Mouse (Mus musculus) embryonic facial prominence, embryonic 11.5 days (tissue): ENCODE results near the gene Gm49353. TPM values are rescaled to one million over a fixed set of nuclear protein-coding genes. Genes with fewer than 3 reads are reported as not detected.

ENCODE experiments used
- ATAC-seq: fragments of 200-750 bp; cut with Nextera tagmentation; replicated peaks from 2 replicates; pipeline ENCODE4 v1.8.0; 2017; ENCODE audit warnings: low read depth; ENCODE audit not compliant: insufficient number of reproducible peaks, low FRiP score, low TSS enrichment
- DNase-seq: peaks from one replicate; pipeline ENCODE4 v3.0.0-alpha.2; 2015; ENCODE audit warnings: low spot score
- H3K27ac ChIP-seq: fragments of 300-500 bp; sonication (generic); replicated peaks from 2 replicates; pipeline ENCODE4 v1.5.1; 2014; ENCODE audit warnings: mild to moderate bottlenecking, low read depth, low read length, control low read depth
- H3K27me3 ChIP-seq: fragments of 300-500 bp; sonication (generic); 2 replicates; pipeline ENCODE4 v1.6.1; 2014; ENCODE audit warnings: mild to moderate bottlenecking, low read length, moderate library complexity, mixed read lengths; ENCODE audit not compliant: control insufficient read depth, insufficient read depth
- H3K36me3 ChIP-seq: fragments of 300-500 bp; sonication (generic); replicated peaks from 2 replicates; pipeline ENCODE4 v1.6.1; 2014; ENCODE audit warnings: low read depth, mild to moderate bottlenecking, low read length, moderate library complexity, mixed read lengths; ENCODE audit not compliant: control insufficient read depth, insufficient read depth
- H3K4me1 ChIP-seq: fragments of 300-500 bp; sonication (generic); 2 replicates; pipeline ENCODE4 v1.6.1; 2014; ENCODE audit warnings: low read length, mixed read lengths; ENCODE audit not compliant: control insufficient read depth, insufficient read depth
- H3K4me2 ChIP-seq: fragments of 300-500 bp; sonication (generic); 2 replicates; pipeline ENCODE4 v1.6.1; 2014; ENCODE audit warnings: low read depth, mild to moderate bottlenecking, control low read depth, low read length, moderate library complexity
- H3K4me3 ChIP-seq: fragments of 300-500 bp; sonication (generic); 2 replicates; pipeline ENCODE4 v1.5.1; 2014; ENCODE audit warnings: low read depth, low read length, control low read depth
- H3K9ac ChIP-seq: fragments of 300-500 bp; sonication (generic); replicated peaks from 2 replicates; pipeline ENCODE4 v1.6.1; 2014; ENCODE audit warnings: mild to moderate bottlenecking, control low read depth, low read length
- H3K9me3 ChIP-seq: fragments of 300-500 bp; sonication (generic); replicated peaks from 2 replicates; pipeline ENCODE4 v1.6.1; 2016; ENCODE audit warnings: mild to moderate bottlenecking, low read length, inconsistent platforms, mixed read lengths; ENCODE audit not compliant: control insufficient read depth
- WGBS: fragments of 180-500 bp; shearing (Covaris S2); extraction: QIAGEN DNeasy Blood & Tissue Kit; methylation state at CpG from one replicate; pipeline ENCODE4 v1.1.7; 2014; 5-methylcytosine and 5-hydroxymethylcytosine counted together
- polyA plus RNA-seq: library from polyadenylated mRNA; unstranded; fragments of >200 nt; fragmentation: Nextera tagmentation; extraction: Ambion mirVana; gene quantifications from 2 replicates; pipeline ENCODE4 v1.2.1, GENCODE M21; 2014

Gene Gm49353
- 1.1 TPM in 1 of 2 replicates, not detected in the other for polyA plus RNA-seq

DNA sequence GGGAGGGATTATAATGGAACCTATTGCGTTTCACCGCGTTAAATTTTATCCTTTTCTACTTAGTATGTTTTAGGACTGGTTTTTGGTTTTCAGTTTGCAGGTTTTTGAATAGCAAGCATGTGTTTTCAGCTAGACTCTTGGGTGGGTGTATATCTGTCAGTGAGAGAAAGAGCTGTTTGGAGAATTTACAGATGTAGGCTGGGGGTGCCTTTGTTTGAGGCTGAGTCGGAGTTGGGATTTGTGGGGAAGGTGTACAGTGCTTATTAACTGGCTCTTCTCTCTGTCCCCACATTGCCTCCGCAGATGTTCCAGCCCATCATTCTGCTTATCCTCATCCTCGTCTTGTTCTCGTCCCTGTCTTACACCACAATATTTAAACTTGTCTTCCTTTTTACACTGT is at the start of gene Gm49353:
Gm49353 (plus strand) TSS at position 313 of the 400 bp plus-strand sequence.
- DNase-seq = no peak
- no peaks in the 10 kb centered on the region for H3K4me1 ChIP-seq
- H3K27ac ChIP-seq = no peak within 1 kb of the TSS
- H3K27me3 ChIP-seq = no peaks in the 10 kb centered on the region
- no peak within 1 kb of the TSS for H3K9ac ChIP-seq
- H3K9me3 ChIP-seq = no peaks in the 10 kb centered on the region; the same call in 1 of the 2 replicates
- H3K4me3 ChIP-seq = no peak within 1 kb of the TSS
- no peak for ATAC-seq
- no peaks in the 10 kb centered on the region for H3K36me3 ChIP-seq
- H3K4me2 ChIP-seq = no peak within 1 kb of the TSS
- 92% methylated on average over 7 of the region's 7 CpGs for WGBS

GRCm38 (mm10) chr10:29155304-29155703 is 43.5 kb upstream of the Gm49353 start:
- Histone ChIP-seq H3K4me2 (no peak overlapping the region), H3K9ac (no peak overlapping the region), H3K36me3 (no peaks in the 10 kb centered on the region), H3K4me1 (no peaks in the 10 kb centered on the region), H3K27me3 (no peaks in the 10 kb centered on the region), H3K4me3 (no peak overlapping the region), H3K27ac (no peak overlapping the region), H3K9me3 (no peaks in the 10 kb centered on the region)
- 92% methylated on average over 3 of the region's 3 CpGs for WGBS
- DNase-seq (no peak), ATAC-seq (no peak)

GRCm38 (mm10) chr10:29161664-29162063 is 37.1 kb upstream of the Gm49353 start:
- Histone ChIP-seq H3K36me3 (no peaks in the 10 kb centered on the region), H3K4me3 (no peak overlapping the region), H3K27ac (no peak overlapping the region), H3K9me3 (no peaks in the 10 kb centered on the region), H3K9ac (no peak overlapping the region), H3K4me2 (no peak overlapping the region), H3K27me3 (no peaks in the 10 kb centered on the region), H3K4me1 (no peaks in the 10 kb centered on the region)
- no peak for ATAC-seq
- WGBS = 84% methylated on average over 2 of the region's 2 CpGs
- no peak for DNase-seq

DNA sequence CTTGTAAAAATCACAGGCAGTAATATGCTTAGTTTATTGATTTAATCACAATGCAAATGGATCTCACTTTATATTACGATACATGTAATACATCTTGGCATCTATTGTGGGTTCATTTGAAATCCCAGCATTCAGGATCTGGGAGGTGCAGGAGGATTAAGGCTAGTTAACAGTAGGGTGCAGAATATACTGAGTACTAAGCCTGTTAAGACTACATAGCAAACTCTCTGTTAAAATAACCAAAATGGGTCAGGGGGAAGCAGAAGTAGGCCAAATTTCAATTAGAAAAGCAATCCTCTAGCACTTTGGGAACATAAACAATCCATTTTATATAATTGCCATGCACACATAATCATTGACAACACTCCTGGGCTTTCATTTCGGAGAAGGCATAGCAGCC is 25.0 kb upstream of the Gm49353 start:
- H3K4me1 ChIP-seq = no peaks in the 10 kb centered on the region
- no peaks in the 10 kb centered on the region for H3K27me3 ChIP-seq
- no peak for ATAC-seq
- WGBS = 89% methylated on average over 2 of the region's 2 CpGs
- no peak overlapping the region for H3K27ac ChIP-seq
- H3K4me2 ChIP-seq = no peak overlapping the region
- no peak for DNase-seq
- no peaks in the 10 kb centered on the region for H3K9me3 ChIP-seq
- no peaks in the 10 kb centered on the region for H3K36me3 ChIP-seq
- no peak overlapping the region for H3K4me3 ChIP-seq
- no peak overlapping the region for H3K9ac ChIP-seq

DNA sequence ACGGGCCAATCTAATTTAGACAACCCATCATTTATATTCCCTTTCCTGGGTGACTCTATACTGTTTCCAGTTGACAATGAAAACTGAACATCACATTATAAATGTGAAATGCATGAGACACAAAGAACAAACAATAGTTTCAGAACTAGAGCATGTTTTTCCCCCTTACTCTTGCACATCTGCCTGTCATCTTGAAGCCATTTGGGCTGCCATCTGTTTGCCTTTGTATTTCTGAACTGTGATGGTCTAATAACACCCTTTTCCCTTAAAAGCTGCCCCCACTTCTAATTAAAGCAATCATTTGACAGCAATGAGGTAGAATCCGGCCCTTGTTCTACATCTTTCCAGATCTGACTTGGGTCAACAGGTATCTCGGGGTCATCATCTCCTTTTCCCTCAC is 23.1 kb upstream of the Gm49353 start:
- Histone ChIP-seq H3K9me3 (no peaks in the 10 kb centered on the region), H3K36me3 (no peaks in the 10 kb centered on the region), H3K27ac (no peak overlapping the region), H3K4me1 (no peaks in the 10 kb centered on the region), H3K27me3 (no peaks in the 10 kb centered on the region), H3K9ac (no peak overlapping the region), H3K4me3 (no peak overlapping the region), H3K4me2 (no peak overlapping the region)
- WGBS = 69% methylated on average over 3 of the region's 3 CpGs
- ATAC-seq (no peak), DNase-seq (peak; percentile 3)

- no peaks in the 10 kb centered on the region for H3K36me3 ChIP-seq
- no peak for ATAC-seq
- H3K4me3 ChIP-seq = no peak overlapping the region
- 86% methylated on average over 4 of the region's 4 CpGs for WGBS
- no peak for DNase-seq
- no peaks in the 10 kb centered on the region for H3K27me3 ChIP-seq
- H3K27ac ChIP-seq = no peak overlapping the region
- H3K9ac ChIP-seq = no peak overlapping the region
- no peak overlapping the region for H3K4me2 ChIP-seq
- no peaks in the 10 kb centered on the region for H3K4me1 ChIP-seq
- H3K9me3 ChIP-seq = no peaks in the 10 kb centered on the region
Observed at GRCm38 (mm10) chr10:29176881-29177280, 21.9 kb upstream of the Gm49353 start.

DNA sequence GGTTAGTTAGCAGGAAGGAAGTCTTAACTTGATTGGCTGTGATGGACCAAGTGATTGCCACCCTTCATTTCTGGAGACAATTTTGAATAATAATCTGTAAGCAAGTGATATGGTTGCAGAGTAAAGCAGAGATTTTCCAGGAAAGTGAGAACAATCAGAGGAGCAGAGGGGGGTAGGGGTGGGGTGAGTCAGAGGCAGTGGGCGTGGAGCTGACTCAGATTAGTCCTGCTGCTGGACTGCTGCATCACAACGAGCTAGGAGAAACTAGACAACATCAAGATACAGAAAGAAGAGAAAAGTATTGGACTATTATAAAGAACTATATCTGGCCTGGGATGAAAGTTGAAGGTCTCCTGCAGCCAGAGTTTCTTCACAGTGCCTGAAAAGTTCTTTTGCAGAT is 20.8 kb upstream of the Gm49353 start:
- Histone ChIP-seq H3K36me3 (no peaks in the 10 kb centered on the region), H3K27me3 (no peaks in the 10 kb centered on the region), H3K4me2 (no peak overlapping the region), H3K27ac (no peak overlapping the region), H3K4me1 (no peaks in the 10 kb centered on the region), H3K9ac (no peak overlapping the region), H3K4me3 (no peak overlapping the region), H3K9me3 (no peaks in the 10 kb centered on the region)
- WGBS = 49% methylated on average over 2 of the region's 2 CpGs
- DNase-seq (no peak), ATAC-seq (no peak)

DNA sequence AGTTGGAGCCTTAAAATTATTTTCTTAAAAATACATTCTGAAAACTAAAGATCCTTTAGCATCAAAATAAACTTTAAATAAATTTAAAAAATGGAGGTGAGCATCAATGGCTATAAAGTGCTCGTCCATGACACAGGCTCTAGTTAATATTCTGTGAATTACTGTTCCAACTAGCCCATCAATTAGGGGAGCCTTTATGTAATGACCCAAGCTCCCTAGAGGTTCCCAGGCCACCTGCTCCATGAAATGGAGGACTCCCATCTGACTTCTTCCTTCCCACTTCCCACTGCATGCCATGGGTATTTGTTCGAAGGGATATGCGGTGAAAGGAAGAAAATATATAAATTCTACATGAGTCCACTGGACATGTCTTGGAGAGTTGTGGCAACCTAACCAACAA is 18.5 kb upstream of the Gm49353 start:
- no peaks in the 10 kb centered on the region for H3K9me3 ChIP-seq
- H3K36me3 ChIP-seq = no peaks in the 10 kb centered on the region
- H3K27ac ChIP-seq = no peak overlapping the region
- no peak overlapping the region for H3K9ac ChIP-seq
- DNase-seq (no peak), ATAC-seq (no peak)
- H3K4me2 ChIP-seq = no peak overlapping the region
- no peak overlapping the region for H3K4me3 ChIP-seq
- H3K4me1 ChIP-seq = no peaks in the 10 kb centered on the region
- 84% methylated on average over 3 of the region's 3 CpGs for WGBS
- H3K27me3 ChIP-seq = no peaks in the 10 kb centered on the region
